Mouse (Mus musculus): ENCODE measurements around the gene Tshr. TPM values are rescaled to one million over a fixed set of nuclear protein-coding genes. Genes with fewer than 3 reads are reported as not detected.

Gene Tshr
- under 1 TPM in 1 of 2 experiments, not detected in 1; 0.02 TPM for polyA plus RNA-seq (2012; fragmentation: generic; extraction: Trizol)

GRCm38 (mm10) chr12:91384281-91385017 is at the start of gene Tshr, which contains the start of gene Cep128:
Gene Tshr, plus strand, starts transcription at chr12:91384563.
Gene Cep128, minus strand, starts transcription at chr12:91384409.

DNA sequence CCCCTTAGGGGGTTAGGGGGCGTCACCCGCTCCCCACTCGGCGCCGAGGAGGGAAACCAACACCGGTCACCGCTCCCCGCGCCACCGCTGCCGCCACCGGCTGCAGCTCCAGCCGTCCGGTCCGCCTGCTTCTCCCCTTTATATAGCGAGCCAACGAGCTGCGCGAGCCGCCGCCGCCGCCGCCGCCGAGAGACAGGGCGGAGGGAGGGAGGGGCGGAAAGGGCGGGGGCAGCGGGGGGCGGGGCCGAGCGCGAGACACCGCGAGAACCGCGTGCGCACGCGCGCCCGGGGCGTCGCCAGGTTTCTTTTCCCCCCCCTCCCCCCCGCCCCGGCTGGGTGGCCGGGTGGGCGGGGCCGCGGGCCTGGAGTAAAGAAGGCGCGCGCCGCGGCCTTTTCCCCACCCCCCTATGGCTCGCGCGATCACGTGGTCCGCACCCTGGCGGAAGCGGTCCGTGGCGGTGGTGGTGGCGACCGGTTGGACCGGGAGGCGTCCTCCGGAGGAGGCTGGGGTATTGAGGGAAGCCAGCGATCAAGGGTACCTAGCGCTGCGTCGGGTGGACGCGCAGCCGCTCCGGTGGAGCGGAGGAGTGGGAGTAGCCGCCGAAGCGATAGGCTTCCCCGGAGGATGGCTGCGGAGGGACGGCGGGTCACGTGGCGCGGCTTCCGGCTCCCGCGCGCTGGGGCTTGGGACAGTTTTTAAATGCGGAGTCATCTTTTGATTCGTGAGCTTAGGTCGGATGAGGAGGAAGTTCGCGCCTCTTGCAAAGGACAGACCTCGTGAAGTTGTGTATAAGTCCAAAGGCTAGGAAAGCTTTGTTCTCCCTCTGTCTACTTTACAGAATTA is 205.7 kb downstream of the Tshr start, which contains the start of gene Gtf2a1:
Gene Gtf2a1 (minus strand): TSS at position 641 of the 844 bp plus-strand sequence.

Other genes starting within 250 kb of the Tshr start
- 1 to 10 TPM in 1 of 2 experiments, under 1 TPM in 1; 0.68 to 6.5 TPM for gene Cep128, start 154 bp upstream of the Tshr start, polyA plus RNA-seq (2012; fragmentation: generic; extraction: Trizol)
- gene Gtf2a1, start 205.9 kb downstream of the Tshr start, polyA plus RNA-seq (2012; fragmentation: generic; extraction: Trizol): 1 to 10 TPM in 1 of 2 experiments, under 1 TPM in 1; 0.43 to 2.5 TPM